Mouse (Mus musculus) megakaryocyte progenitor cell, adult 5-6 weeks (primary cell): Measurements from ENCODE around the gene Aff3. TPM values are rescaled to one million over a fixed set of nuclear protein-coding genes. Genes with fewer than 3 reads are reported as not detected.

Experiments
- ATAC-seq: replicated peaks from 2 replicates; pipeline ENCODE4 v1.8.0; 2016; ENCODE audit warnings: mild to moderate bottlenecking, moderate TSS enrichment, inconsistent platforms; ENCODE audit not compliant: poor library complexity
- total RNA-seq, 2 experiments: library from RNA; stranded (forward) in 1 of 2; stranded (reverse) in 1 of 2; fragments of 157-497, 149-512 nt in 1 of 2; fragments of 200-1000 nt in 1 of 2; gene quantifications; 2 replicates each; pipeline versions ENCODE4 v1.2.3 to v1.2.4; 2015 to 2017

The Aff3 gene
- 18.2 and 26.9 TPM in 2 replicates for total RNA-seq (2015)
- total RNA-seq (2017) = 11.8 and 34.6 TPM in 2 replicates

DNA sequence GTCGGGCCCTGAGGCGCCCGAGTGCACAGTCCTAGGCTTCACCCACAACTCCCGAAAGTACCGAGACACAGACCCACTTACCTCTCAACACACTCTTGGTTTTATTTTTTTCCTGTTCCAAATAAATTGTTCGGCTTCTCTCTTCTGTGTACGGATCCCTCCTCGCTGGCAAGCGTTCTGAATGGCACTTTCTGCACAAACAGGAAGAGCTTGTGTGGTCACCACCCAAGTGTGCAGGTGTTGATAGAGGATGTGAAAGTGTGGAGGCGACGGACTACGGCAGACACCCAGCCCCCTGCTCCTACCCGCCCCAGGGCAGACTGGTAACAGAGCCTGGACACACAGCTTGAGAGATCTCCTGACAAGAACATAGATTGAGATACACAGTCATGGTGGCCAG, at the start of gene Aff3:
Gene Aff3 (minus strand): TSS at position 179 of the 400 bp plus-strand sequence.
- ATAC-seq = peak; percentile 68

DNA sequence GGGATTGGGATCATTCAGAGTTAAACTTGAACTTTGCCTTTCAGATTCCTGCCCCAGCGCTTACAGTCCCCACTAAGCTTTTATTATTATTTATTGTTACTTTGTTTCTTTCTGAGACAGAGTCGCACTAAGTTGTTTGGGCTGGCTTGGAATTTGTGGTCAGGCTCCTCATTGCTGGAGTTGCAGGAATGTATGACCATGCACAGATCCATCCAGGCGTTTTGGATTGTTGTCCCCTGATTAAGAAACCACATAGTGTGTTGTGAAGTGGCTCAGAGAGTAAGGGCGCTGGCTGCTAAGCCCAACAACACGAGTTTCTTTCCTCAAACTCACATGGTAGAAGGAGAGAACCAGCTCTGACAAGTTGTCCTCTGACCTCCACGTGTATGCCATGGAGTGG, 35.9 kb upstream of the Aff3 start:
- no peak for ATAC-seq

DNA sequence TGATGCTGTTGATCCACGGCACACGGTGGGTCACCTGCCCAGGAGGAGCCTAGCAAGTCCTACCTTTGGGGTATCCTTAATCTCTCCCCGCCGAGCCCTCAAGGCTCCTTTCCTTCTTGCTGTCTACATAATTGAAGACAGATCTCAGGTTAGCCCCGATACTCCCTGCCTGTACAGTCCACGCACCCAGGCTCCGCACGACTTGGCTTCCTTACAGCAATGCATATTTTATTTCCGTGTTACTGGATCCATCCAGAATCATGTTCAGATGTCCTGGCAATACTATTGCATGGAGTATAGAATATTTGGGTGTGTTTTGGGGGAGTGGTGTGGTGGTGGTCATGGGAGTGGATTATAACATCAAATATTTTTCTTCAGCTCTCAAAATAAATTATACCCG, 34.5 kb upstream of the Aff3 start:
- ATAC-seq = no peak

DNA sequence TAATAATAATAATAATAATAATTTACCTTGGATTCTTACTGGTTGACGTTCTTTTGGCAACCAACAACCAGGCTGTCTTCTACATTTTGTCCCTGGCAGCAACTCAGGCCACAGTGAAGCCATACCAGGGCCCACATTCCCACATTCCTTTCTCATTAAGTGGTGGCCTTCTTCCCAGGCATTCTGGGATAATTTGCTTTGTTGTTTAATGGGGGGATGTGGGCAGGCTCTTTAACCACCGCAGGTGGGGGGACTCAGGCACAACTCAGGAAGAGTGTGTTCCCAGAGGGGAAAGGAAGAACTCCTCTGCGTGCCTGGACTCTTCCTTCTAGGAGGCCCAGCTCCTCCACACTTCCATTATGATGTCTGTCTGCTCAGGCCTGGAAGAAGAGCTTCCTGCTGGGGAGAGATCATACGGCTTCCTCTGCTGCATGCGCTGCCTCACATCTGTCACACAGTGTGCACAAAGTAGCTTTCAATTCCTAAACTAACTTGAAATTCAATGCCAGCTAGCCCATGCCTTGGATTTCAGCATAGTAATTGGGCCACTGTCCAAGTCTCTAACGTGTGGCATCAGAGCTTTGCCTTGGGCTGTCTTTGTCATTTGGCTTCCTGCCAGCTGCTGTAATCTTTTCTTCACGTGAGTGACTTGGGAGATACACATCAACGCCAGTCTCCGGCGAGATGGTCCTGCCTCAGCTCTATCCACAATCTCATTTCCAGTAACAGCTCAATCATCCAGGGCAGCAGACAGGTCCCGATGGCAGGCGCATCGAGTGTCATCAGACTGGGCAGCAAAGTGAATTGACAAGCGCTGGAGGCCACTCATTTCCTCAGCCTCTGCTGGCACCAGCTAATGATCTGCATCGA, 31.3 kb upstream of the Aff3 start:
- ATAC-seq = peak; percentile 12

DNA sequence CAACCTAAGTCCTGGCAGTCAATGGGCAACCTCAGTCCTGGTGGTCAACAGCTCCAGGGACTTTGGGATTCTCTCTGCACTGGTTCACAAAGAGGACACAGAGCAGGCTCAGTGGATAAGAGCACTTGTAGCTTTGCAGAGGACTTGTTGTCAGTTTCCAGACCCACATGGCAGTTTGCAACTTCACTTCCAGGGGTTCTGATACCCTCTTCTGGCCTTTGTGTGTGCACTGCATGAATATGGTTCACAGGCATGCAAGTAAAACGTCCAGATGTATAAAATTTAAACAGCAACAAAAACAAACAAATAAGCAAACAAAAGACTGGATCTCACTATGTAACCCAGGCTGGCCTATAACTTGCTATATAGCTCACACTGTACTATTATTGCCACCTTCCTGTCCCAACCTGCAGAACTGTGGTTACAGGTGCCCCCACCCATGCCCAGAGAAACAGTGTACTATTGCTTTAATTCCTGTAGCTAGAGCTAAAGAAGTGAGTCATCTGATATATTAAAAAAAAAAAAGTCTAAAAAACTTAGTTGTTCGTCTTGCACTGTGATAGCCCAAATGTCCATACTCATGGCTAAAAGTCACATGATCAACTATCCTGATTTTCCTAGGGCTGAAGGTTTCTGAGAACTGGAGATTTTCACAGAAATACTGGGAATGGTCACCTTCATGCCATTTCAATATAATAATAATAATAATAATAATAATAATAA, 30.5 kb upstream of the Aff3 start:
- no peak for ATAC-seq

DNA sequence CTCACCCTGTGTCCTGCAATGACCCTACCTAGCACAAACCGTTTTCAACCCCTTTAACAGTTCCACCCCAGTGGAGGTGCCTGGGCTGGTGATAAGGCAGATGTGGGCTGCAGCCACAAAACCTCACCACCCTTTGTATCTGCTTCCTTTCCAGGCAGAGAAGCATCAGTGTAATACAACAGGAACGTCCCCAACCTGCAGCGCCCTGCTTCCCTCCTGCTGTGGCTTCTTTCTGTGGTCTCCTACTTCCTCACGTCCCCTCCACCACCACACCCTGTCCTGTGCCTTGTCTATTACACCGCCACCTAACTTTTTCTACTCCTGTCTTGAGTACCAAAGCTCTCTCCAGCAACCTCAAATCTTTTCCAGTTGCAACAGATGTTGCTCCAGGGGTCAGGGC, 29.4 kb upstream of the Aff3 start:
- ATAC-seq = peak; percentile 97

DNA sequence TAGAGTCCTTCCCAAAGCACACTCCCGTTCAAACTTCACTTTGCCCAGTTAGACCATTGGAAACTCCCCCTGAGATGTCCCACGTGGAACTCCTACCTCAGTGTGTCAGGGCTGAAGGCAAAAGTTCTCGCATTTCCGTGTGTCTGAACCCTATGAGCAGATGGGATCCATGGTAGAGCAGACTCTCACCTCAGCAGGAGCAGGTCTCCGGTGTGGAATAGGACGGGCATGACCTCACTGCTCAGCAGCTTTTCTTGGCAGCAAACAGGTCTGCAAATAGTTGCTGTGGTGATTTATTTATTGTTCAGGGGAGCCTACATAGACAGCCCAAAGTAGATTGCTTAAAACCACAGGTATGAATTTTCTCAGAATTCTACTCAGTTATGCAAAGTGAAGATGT, 25.7 kb upstream of the Aff3 start:
- ATAC-seq = no peak

DNA sequence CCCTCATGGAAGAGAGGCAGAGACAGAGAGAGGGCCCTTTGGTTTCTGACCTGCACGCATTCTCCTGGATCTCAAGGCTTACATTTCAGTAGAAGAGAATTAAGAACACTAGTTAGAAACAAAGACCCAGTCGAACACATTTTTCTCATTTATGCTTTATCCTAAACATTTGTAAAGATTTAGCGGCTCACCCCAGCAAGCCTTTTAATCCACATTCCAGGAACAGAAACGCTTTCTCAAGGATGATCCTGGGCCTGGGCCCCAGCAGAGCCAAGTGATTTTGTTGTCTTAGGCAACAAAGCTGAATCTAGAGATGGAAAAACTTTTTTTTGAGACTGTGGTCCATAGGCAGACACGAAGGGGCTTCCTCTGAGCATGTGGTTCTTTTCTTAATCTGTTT, 23.5 kb upstream of the Aff3 start:
- no peak for ATAC-seq

DNA sequence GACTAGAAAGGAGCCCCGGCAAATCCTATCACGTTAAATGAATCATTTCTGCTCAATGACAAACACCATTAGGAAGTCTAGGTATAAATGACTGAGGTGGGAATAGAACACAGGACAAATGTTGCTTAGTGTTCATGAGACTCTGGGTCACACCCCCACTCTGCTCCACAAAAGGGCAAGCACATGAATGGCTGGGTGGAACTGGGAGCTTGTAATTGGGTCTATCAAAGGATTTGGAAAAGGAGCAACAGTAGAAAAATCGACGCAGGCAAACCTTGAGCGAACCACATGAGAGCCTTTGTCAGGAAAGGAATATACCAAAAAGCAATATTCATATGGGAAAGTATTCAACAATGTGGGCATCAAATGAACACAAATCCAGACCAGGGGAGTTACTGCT, 21.0 kb upstream of the Aff3 start:
- ATAC-seq = no peak

DNA sequence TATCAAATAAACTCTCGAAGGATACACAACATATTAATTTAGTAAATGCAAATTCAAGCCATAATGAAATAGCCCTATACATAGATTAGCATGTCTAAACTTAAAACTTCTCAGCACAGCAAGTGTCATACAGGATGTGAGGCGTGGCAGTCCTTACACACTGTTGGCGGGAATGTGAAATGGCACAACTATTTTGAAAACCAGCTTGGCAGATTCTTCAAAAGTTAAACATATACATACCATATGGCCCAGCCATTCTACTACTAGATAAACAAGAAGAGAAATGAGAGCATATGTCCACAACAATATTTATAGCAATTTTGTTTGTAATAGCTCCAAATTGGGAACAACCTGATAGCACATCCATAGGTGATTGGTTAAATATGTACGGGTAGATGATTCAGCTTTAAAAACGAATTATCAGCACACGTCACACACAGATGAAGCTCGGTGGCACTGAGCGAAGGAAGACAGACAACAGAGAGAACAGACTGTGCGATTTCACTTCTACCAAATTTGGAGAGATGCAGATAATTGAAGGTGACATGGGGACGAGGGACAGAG, 18.5 kb upstream of the Aff3 start:
- no peak for ATAC-seq

DNA sequence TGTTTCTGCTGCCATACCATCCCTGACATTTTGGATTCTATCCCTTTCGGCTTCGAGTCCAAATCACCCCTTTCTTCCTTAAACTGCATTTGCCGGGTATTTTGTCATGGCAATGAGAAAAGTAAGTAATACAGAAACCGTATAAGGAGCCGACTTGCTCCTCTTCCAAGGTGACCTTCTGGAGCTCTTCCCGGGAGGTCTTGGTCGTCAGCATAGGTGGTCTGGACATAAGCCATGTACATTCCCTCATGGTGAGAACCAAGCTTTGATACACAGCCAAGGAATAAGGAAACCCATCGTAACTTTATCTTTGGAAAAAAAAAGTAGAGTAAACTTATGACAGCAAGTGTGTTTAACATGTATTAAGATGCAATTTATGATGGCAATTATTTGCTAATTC, 15.1 kb upstream of the Aff3 start:
- no peak for ATAC-seq

DNA sequence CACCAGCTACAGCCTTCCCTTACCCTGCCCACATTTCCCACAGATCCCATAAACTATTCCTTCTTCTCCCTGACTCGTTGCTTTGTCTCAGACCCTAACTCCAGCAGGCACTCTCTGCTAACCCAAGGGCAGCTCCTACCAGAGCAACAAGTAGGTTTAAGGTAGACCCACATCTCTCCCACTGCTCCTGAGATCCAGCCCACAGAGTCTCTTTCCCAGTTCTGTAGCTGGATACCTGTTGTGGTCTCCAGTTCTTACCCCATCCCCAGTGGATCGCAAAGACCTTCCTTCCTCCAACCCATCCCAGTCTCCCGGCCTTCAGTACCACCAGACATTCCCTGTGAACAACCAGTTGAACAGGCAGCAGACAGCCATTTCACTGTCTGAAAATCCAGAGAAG, 7.0 kb upstream of the Aff3 start:
- ATAC-seq = no peak

DNA sequence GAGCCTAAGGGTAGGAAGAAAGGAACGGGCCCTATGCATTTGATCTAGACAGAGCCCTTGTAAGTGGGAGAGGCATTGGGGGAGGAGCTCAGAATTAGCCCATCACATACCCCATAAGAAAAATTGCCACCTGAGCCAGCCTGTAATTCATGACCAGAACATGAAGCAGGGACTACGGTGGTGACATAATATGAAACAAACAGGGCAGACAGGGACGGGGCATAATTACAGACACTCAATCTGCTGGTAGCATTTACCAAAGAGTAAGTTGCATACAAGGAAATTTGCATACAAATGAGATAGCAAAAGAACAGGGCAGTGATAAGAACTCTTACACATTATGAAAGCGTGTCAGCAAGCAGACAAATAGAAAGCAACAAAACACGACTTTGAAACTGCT, 6.3 kb upstream of the Aff3 start:
- ATAC-seq = no peak

DNA sequence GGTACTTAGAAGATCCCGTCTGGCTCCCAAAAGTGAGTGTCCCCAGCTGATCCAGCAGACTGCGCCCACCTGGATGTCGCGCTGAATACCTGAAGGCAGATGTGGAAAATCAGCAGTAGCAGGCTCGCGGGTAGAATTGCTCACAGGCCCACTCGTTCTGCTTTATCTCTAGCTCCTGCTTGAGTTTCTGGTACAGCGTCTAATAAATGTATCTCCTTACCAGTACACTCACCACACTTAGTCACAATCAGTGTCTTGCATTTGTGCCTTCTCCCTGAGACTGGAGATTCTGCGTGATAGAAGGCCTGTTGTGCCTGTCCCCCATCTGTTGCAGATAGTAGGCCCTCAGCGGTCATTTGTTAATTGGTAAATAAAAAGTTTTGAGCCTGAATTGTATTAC, 3.6 kb upstream of the Aff3 start:
- peak; percentile 26 for ATAC-seq

DNA sequence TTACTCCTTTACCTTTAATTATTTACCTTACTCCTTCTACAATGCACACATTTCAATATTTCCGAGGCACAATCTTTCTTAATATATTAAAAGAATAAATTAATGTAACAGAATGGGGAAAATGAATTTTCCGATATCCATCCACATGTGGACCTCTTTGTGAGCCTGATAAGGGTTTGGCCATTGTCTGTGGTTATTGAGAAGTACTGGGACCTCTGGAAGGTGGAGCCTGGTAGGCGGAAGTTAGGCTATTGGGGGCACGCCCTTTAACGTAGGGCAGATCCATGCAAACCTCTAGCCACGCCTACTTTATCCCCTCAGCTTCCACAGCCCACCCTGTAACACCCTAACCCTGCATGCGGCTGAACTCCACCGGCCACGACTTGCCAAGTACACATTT, 3.1 kb upstream of the Aff3 start:
- no peak for ATAC-seq

DNA sequence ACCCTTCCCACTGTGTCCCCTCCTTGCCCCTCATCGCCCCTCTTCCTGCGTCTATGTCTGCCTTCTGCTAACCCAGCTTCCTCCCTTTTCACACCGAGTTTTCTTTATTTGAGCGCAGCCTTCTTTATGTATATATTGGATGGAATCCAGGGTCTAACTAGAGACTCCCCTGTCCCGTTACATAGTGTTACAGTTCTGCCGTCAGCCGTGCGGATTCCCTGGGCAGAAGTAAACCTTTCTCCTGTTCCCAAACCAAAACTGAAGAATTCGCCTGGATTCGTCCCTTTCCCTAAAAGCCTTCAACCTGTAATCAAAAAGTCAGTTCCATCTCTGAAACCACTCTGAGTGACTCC, 2.0 kb upstream of the Aff3 start:
- ATAC-seq = no peak

DNA sequence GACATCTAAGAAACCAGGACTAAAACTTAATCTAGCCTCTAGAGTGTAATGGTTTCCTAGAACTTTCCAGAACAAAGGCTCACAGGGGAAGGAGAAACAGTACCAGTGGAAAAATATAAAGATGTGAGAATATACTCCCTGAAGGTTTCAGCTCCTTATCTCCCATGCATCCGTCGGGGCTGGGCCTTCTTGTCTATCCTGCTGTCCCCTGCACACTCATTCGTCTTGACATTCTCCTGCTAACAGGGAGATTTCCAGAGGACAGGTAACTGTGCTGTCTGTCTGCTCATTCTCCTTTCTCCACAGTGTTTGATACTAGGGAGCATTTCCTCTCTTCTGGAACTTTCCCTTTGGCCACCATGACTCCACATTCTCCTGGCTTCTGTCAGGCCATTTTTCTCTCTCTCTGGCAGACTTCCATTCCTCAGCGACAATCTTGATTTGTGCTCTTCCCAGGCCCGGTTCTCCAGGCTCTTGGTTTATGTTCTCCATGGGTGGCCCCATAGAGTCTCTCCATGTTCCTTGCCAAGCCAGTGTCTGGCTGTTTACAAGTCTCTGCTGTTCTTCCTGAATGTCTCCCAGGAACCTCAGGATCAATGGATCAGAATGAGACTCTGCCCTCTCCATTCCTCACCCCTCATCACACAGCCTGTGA, 1.5 kb upstream of the Aff3 start:
- ATAC-seq = no peak

DNA sequence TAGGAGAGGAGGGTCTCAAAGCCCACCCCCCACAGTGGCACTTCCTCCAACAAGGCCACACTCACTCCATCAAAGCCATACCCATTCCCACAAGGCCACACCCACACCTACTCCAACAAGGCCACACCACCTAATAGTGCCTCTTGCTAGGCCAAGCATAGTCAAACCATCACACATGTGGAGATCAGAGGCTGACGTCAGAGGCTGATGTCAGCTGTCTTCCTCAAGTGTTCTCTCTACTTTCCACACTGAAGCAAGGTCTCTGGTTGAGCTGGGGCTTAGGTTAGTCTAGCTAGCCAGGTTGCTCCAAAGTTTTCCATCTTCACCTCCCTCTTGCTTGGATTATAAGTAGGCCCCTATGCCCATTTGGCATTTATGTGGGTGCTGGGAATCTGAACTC, 856 bp upstream of the Aff3 start:
- no peak for ATAC-seq

DNA sequence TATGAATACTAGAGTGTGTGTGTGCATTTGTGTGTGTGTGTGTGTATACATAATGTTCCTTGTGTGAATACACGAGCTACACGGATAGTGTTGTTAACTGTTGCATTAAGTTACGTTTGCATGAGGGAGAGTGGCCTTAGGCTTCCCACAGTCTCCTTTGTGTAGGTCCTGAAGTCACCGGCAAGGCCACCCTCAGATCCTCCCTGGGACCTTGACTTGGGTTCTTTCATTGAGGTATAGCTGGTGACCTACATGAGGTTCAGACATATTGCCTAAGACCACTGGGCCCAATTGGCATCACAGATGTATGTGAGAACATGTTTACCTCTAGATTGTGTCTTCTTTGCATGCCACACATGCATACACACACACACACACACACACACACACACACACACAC, 494 bp downstream of the Aff3 start:
- peak; percentile 4; the same call in 1 of the 2 replicates for ATAC-seq

DNA sequence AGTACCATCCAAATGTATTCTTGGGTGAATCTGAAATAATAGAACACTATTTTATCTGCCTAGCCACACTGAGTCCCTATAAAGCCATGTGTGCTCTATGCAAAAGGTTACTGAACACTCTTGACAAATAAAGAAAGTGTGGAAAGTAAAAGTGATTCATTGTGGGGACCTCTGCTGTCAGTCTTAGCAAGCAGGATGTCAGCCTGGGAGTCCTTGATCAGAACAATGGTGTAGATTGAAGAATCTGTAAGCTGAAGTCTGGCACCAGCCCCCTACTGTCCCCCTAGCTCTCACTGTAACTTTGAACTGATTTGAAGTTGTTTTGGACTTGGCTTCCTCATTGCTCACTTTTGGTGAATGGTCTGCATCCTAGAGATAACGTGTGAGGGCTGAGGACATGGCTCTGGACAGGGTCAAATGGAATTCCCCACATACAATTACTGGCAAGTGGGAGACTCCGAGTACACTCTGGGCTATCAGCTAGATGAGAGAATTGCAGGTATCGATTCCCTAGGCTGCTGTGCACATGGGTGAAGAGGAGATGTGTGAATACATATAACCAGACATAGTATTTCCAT, 2.0 kb downstream of the Aff3 start:
- no peak for ATAC-seq

DNA sequence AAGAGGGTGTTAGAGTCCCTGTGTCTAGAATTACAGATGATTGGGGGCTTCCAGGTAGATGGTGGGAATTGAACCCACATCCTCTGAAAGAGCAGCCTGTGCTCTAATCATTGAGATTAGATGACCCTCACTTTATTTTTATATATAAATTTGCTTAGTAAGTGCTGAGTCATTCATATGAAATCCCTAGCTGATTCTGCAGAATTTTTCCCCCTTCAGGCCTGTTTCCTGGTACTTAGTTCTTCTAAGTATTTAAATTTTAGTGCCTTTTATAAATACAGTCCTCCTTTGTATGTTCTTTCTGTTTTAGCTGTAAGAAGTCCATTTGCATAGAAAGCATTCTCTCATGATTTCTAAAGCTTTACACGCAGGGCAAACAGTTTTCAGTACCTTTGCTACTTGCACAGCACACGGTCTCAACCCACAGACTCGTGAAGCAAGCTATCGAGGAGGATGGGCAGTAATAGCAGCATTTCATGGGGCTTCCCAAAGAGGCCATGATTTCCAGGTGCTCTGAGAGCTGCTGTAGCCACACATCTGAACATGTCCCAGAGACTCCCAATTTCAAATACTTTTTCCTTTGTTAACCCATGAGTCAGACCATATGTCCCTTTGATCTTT, 5.7 kb downstream of the Aff3 start:
- ATAC-seq = no peak
